Mouse (Mus musculus): ENCODE measurements around the gene 4930505A04Rik. TPM values are rescaled to one million over a fixed set of nuclear protein-coding genes. Genes with fewer than 3 reads are reported as not detected.

Gene 4930505A04Rik
- not detected in 2 replicates for polyA plus RNA-seq (2012; rRNA removed)

DNA sequence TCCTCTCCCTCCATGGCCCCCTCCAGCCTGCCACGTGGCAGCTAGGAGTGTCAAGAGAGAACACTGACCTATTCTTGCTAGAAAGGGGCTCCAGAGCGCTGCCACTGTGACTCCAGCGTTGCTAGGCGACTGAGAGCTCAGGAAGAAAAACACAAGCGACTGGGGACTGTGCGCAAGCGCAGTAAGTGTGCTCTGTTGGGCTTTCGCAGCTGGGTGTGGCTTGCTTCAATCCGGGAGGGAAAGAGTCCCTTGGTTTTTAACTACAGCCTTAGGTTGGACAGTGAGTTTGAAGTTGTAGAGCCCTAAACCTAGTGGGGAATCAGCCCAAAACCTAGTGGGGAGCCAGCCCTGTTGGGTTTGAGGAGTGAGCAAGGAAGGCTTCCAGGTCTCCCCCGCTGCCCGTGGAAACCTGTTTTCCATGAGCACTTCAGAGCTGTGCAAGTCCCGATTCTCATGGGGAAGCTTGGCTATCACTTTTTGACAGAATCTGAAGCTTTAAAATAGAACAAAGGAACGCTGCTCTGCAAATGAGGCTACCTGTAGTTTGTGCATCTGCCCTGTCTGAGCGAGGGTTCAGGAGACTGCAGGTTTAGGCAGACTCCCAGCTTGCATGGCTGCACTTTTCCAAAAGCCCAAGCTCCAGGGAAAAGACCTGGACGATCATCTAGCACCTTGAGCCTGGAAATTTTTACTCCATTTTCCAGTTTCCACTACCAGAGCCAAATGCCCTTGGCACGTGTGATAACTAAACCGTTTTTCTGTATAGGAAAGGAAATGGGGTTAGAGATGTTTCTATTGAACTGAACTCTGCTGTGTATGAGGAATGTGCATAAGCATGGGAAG lies at the start of gene 4930505A04Rik:
4930505A04Rik (minus strand) TSS at position 77 of the 843 bp plus-strand sequence.

Other genes with a start within 250 kb of the 4930505A04Rik start
- 14.6 and 17.0 TPM in 2 replicates for gene Sptbn1, start 203.7 kb downstream of the 4930505A04Rik start, polyA plus RNA-seq (2012; rRNA removed)
- 1.2 and 1.6 TPM in 2 replicates for gene Acyp2, start 177.8 kb upstream of the 4930505A04Rik start, polyA plus RNA-seq (2012; rRNA removed)